24 mouse cellular contexts compared by ENCODE assay signal in genomic region chr14:99778957-99779356, GRCm38 (mm10).
DNase-seq lines count a peak whose midpoint lies in the region; ATAC-seq and TF ChIP-seq lines count a peak whose summit lies in the region.
"Had no signal": no experiment of that assay in that cellular context is flagged by ENCODE, and none has a peak within 500 bp of the region (broad histone marks: within the 10 kb centered on the region; RNA-seq: fewer than 3 reads in every experiment).

No protein-coding gene starts in this region.

- no peak overlapping the region for H3K4me2 ChIP-seq in intestine, embryonic 14.5 days (ENCODE audit: low read length)
- H3K4me2 ChIP-seq in intestine, embryonic 16.5 days (ENCODE audit: low read depth, low read length), result no peak overlapping the region
- H3K4me2 ChIP-seq: embryonic facial prominence, embryonic 12.5 days; forebrain, embryonic 13.5 days; forebrain, embryonic 15.5 days had no signal

- H3K36me3 ChIP-seq in intestine, embryonic 14.5 days (ENCODE audit: control insufficient read depth, insufficient read depth, low read length), result no peaks in the 10 kb centered on the region
- H3K36me3 ChIP-seq in intestine, embryonic 16.5 days (ENCODE audit: control insufficient read depth, insufficient read depth, low read length), result no peaks in the 10 kb centered on the region
- no peaks in the 10 kb centered on the region for H3K36me3 ChIP-seq in small intestine, adult 2 months (ENCODE audit: control insufficient read depth, insufficient read depth, low read length)
- H3K36me3 ChIP-seq: embryonic facial prominence, embryonic 10.5 days; embryonic facial prominence, embryonic 12.5 days; forebrain, embryonic 15.5 days; G1E had no signal

- peak; percentile 22; the same call in 1 of the 2 replicates for ATAC-seq in intestine, embryonic 14.5 days (replicated peaks; ENCODE audit: low FRiP score, low TSS enrichment, low read depth)
- peak; percentile 80 for ATAC-seq in intestine, embryonic 16.5 days
- ATAC-seq: activated CD4-positive, CD25-positive, alpha-beta regulatory T cell, adult 4 months; CD4-positive, CD25-positive, alpha-beta regulatory T cell, adult 4 months; forebrain, embryonic 13.5 days; forebrain, embryonic 15.5 days; forebrain, postnatal 0 days; Patski had no signal

- no peaks in the 10 kb centered on the region for H3K9me3 ChIP-seq in intestine, embryonic 14.5 days (ENCODE audit: control insufficient read depth, low read length)
- H3K9me3 ChIP-seq in intestine, embryonic 16.5 days (ENCODE audit: control insufficient read depth, low read length), result no peaks in the 10 kb centered on the region
- H3K9me3 ChIP-seq: embryonic facial prominence, embryonic 10.5 days; embryonic facial prominence, embryonic 12.5 days; forebrain, embryonic 13.5 days; forebrain, embryonic 15.5 days had no signal

- TF ChIP-seq CTCF in small intestine, adult 2 months (IDR thresholded peaks at IDR 0.05; ENCODE audit: extremely low read depth, insufficient read length, insufficient replicate concordance, low read depth, low read length), result no peak

- no peaks in the 10 kb centered on the region for H3K27me3 ChIP-seq in intestine, embryonic 14.5 days (replicated peaks; ENCODE audit: control insufficient read depth, insufficient read depth, low read length)
- no peaks in the 10 kb centered on the region for H3K27me3 ChIP-seq in intestine, embryonic 16.5 days (replicated peaks; ENCODE audit: control insufficient read depth, insufficient read depth, low read length)
- no peaks in the 10 kb centered on the region for H3K27me3 ChIP-seq in small intestine, adult 2 months (ENCODE audit: control insufficient read depth, insufficient read depth, low read length)
- H3K27me3 ChIP-seq: CH12.LX; embryonic facial prominence, embryonic 12.5 days; forebrain, embryonic 13.5 days; forebrain, embryonic 15.5 days; Patski had no signal

- H3K9ac ChIP-seq in intestine, embryonic 14.5 days (ENCODE audit: low read length), result no peak overlapping the region
- H3K9ac ChIP-seq in intestine, embryonic 16.5 days (ENCODE audit: low read depth, low read length), result no peak overlapping the region
- H3K9ac ChIP-seq: embryonic facial prominence, embryonic 12.5 days; forebrain, embryonic 13.5 days; forebrain, embryonic 15.5 days; forebrain, postnatal 0 days had no signal

- 65% methylated on average over 4 of the region's 4 CpGs for WGBS in intestine, embryonic 14.5 days
- 67% methylated on average over 4 of the region's 4 CpGs for WGBS in intestine, embryonic 16.5 days
- WGBS in small intestine, adult 2 months, result 28% methylated on average over 4 of the region's 4 CpGs

- TF ChIP-seq POLR2A in small intestine, adult 2 months (IDR thresholded peaks at IDR 0.05; ENCODE audit: low read depth, low read length), result no peak

- no peak for DNase-seq in intestine, embryonic 14.5 days (ENCODE audit: low spot score)
- no peak for DNase-seq in cerebellum, adult 8-10 months
- DNase-seq in thymus, postnatal 0 days (ENCODE audit: low spot score), result no peak
- DNase-seq: adrenal gland, adult 8-10 months; adrenal gland, postnatal 14 days; adrenal gland, postnatal 36 days; B cell, adult 2 months; cerebellum, adult 11-12 months; cerebellum, adult 2 months; cerebellum, adult 9-11 months; cerebellum, postnatal 14 days; cerebellum, postnatal 36 days; forebrain, postnatal 0 days had no signal

- H3K4me1 ChIP-seq in intestine, embryonic 14.5 days (replicated peaks; ENCODE audit: control insufficient read depth, insufficient read depth, low read length), result no peaks in the 10 kb centered on the region
- H3K4me1 ChIP-seq in intestine, embryonic 16.5 days (ENCODE audit: control insufficient read depth, insufficient read depth, low read length), result no peaks in the 10 kb centered on the region
- H3K4me1 ChIP-seq in small intestine, adult 2 months (ENCODE audit: control insufficient read depth, insufficient read depth, insufficient read length, low read length), result peaks cover 3% of the 10 kb centered on the region
- H3K4me1 ChIP-seq: embryonic facial prominence, embryonic 10.5 days; embryonic facial prominence, embryonic 12.5 days; forebrain, embryonic 13.5 days had no signal

- no peak overlapping the region for H3K4me3 ChIP-seq in intestine, embryonic 14.5 days (ENCODE audit: low read depth, low read length)
- no peak overlapping the region for H3K4me3 ChIP-seq in intestine, embryonic 16.5 days (ENCODE audit: low read length)
- no peak overlapping the region for H3K4me3 ChIP-seq in small intestine, adult 2 months (ENCODE audit: low read depth, low read length)
- H3K4me3 ChIP-seq: embryonic facial prominence, embryonic 10.5 days; embryonic facial prominence, embryonic 12.5 days; forebrain, embryonic 13.5 days; forebrain, embryonic 15.5 days had no signal

- peak overlapping the region; percentile 65; the same call in 1 of the 2 replicates for H3K27ac ChIP-seq in intestine, embryonic 14.5 days (ENCODE audit: low read depth)
- peak overlapping the region; percentile 78 for H3K27ac ChIP-seq in intestine, embryonic 16.5 days (ENCODE audit: low read length)
- peak overlapping the region; percentile 82 for H3K27ac ChIP-seq in small intestine, adult 2 months (ENCODE audit: insufficient read depth, low read depth, low read length)
- H3K27ac ChIP-seq: embryonic facial prominence, embryonic 10.5 days; embryonic facial prominence, embryonic 12.5 days; forebrain, embryonic 13.5 days; forebrain, embryonic 15.5 days had no signal
